Mouse (Mus musculus) midbrain, postnatal 0 days (tissue): ENCODE results near the gene Myo7a. TPM values are rescaled to one million over a fixed set of nuclear protein-coding genes. Genes with fewer than 3 reads are reported as not detected.

Experiments used
- ATAC-seq: fragments of 200-750 bp; cut with Nextera tagmentation; 2 replicates; pipeline ENCODE4 v1.8.0; 2017; ENCODE audit warnings: moderate number of reproducible peaks, mild to moderate bottlenecking, moderate TSS enrichment, moderate library complexity; ENCODE audit not compliant: low FRiP score
- DNase-seq: peaks from one replicate; pipeline ENCODE4 v3.0.0-alpha.2; 2015; ENCODE audit warnings: low spot score
- H3K27ac ChIP-seq: fragments of 300-500 bp; sonication (generic); 2 replicates; pipeline ENCODE4 v1.5.1; 2014; ENCODE audit warnings: low read depth, mild to moderate bottlenecking, low read length, mixed read lengths
- H3K27me3 ChIP-seq: fragments of 300-500 bp; sonication (generic); 2 replicates; pipeline ENCODE4 v1.6.1; 2014; ENCODE audit warnings: low read length, control low read depth, mixed read lengths; ENCODE audit not compliant: insufficient read depth
- H3K36me3 ChIP-seq: fragments of 300-500 bp; sonication (generic); 2 replicates; pipeline ENCODE4 v1.6.1; 2014; ENCODE audit warnings: low read length, control low read depth, mixed read lengths; ENCODE audit not compliant: insufficient read depth
- H3K4me1 ChIP-seq: fragments of 300-500 bp; sonication (generic); 2 replicates; pipeline ENCODE4 v1.6.1; 2014; ENCODE audit warnings: mild to moderate bottlenecking, control low read depth, antibody characterized with exemption, low read length, mixed read lengths; ENCODE audit not compliant: insufficient read depth
- H3K4me2 ChIP-seq: fragments of 300-500 bp; sonication (generic); 2 replicates; pipeline ENCODE4 v1.6.1; 2014; ENCODE audit warnings: low read depth, mild to moderate bottlenecking, low read length, mixed read lengths; ENCODE audit not compliant: poor library complexity, severe bottlenecking
- H3K4me3 ChIP-seq: fragments of 300-500 bp; sonication (generic); 2 replicates; pipeline ENCODE4 v1.5.1; 2014; ENCODE audit warnings: low read depth, mild to moderate bottlenecking, low read length, moderate library complexity
- H3K9ac ChIP-seq: fragments of 300-500 bp; sonication (generic); replicated peaks from 2 replicates; pipeline ENCODE4 v1.6.1; 2014; ENCODE audit warnings: mild to moderate bottlenecking, low read length, moderate library complexity, mixed read lengths; ENCODE audit not compliant: poor library complexity, severe bottlenecking
- H3K9me3 ChIP-seq: fragments of 300-500 bp; sonication (generic); 2 replicates; pipeline ENCODE4 v1.6.1; 2016; ENCODE audit warnings: low read length, control low read depth
- CTCF ChIP-seq: IDR thresholded peaks from 2 replicates; pipeline ENCODE4 v1.5.1; 2016; ENCODE audit warnings: antibody characterized with exemption, mild to moderate bottlenecking
- WGBS: fragments of 180-500 bp; shearing (Covaris S2); extraction: QIAGEN DNeasy Blood & Tissue Kit; methylation state at CpG from one replicate; pipeline ENCODE4 v1.1.7; 2014; 5-methylcytosine and 5-hydroxymethylcytosine counted together
- polyA plus RNA-seq: library from polyadenylated mRNA; unstranded; fragments of >200 nt; fragmentation: Nextera tagmentation; extraction: Ambion mirVana; gene quantifications from 2 replicates; pipeline ENCODE4 v1.2.1, GENCODE M21; 2015
- total RNA-seq: library from RNA; depleted of rRNA; stranded (reverse); fragments of >200 nt; gene quantifications from 2 replicates; pipeline ENCODE4 v1.2.3, GENCODE M21; 2014

Gene Myo7a
- total and polyA plus RNA-seq, 2 experiments from 2014 or later: 14.6 to 74.3 TPM

DNA sequence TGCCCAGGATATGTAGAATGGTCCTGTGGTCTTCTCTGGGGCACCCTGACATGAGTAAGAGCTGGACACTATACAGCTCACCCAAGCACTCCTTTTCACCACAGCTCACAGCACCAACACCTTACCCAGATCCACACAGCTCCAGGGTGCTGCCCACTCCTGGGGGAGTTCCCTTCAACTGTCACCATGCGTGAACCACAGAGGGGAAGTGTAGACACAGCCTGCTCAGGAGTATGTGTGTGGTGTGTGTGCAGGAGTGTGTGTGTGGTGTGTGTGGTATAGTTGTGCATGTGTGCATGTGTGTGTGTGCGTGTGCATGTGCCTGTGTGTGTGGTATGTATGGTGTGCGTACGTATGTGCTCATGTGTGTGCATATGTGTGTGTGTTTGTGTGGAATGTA is 23.5 kb downstream of the Myo7a start:
- H3K27ac ChIP-seq: no peak overlapping the region
- WGBS: 93% methylated on average over 4 of the region's 4 CpGs
- no peak for ATAC-seq

DNA sequence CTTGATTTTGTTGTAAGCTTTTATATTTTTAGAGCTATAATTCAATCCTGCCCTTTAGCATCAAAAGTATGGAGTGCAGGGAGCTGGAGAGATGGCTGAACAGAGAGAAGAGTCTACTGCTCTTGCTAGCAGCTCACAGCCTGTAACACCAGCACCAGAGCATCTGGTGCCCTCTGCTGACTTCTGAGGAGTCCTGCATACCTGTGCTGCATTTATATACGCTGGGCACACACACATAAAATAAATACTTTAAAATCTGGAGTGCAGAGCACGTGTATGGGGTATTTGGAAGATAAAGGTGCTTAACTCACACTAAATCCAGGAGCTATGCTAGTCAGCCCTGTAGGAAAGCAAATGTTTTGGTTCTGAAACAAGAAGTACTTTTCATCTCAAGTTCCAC is 33.0 kb downstream of the Myo7a start:
- Histone ChIP-seq H3K27ac (no peak overlapping the region), H3K9ac (no peak overlapping the region), H3K4me2 (no peak overlapping the region), H3K4me1 (no peaks in the 10 kb centered on the region), H3K4me3 (no peak overlapping the region), H3K36me3 (no peaks in the 10 kb centered on the region), H3K27me3 (no peaks in the 10 kb centered on the region), H3K9me3 (no peaks in the 10 kb centered on the region)
- WGBS: 39% methylated on average over 2 of the region's 2 CpGs
- DNase-seq: peak; percentile 62
- peak; percentile 74 for TF ChIP-seq CTCF
- no peak for ATAC-seq

More for the DNA sequence above, 23.5 kb downstream of the Myo7a start:
- Histone ChIP-seq H3K4me3 (no peak overlapping the region), H3K9me3 (no peaks in the 10 kb centered on the region), H3K4me1 (no peaks in the 10 kb centered on the region), H3K27me3 (no peaks in the 10 kb centered on the region), H3K9ac (no peak overlapping the region), H3K36me3 (peaks cover 17% of the 10 kb centered on the region; the same call in 1 of the 2 replicates), H3K4me2 (no peak overlapping the region)
- no peak for DNase-seq
- TF ChIP-seq CTCF: no peak

- no peak overlapping the region for H3K27ac ChIP-seq
- H3K9me3 ChIP-seq: no peaks in the 10 kb centered on the region
- TF ChIP-seq CTCF: no peak
- no peak overlapping the region for H3K4me3 ChIP-seq
- H3K36me3 ChIP-seq: peaks cover 2% of the 10 kb centered on the region; the same call in 1 of the 2 replicates
- H3K4me2 ChIP-seq: no peak overlapping the region
- ATAC-seq (no peak), DNase-seq (no peak)
- H3K27me3 ChIP-seq: no peaks in the 10 kb centered on the region
- WGBS: 75% methylated on average over 7 of the region's 7 CpGs
- H3K9ac ChIP-seq: no peak overlapping the region
- no peaks in the 10 kb centered on the region for H3K4me1 ChIP-seq
These were observed 34.0 kb downstream of the Myo7a start for GRCm38 (mm10) chr7:98085314-98085713.

GRCm38 (mm10) chr7:98084541-98085293 is 34.6 kb downstream of the Myo7a start:
- Histone ChIP-seq H3K36me3 (peaks cover 7% of the 10 kb centered on the region), H3K9ac (no peak overlapping the region), H3K9me3 (no peaks in the 10 kb centered on the region), H3K4me2 (no peak overlapping the region), H3K4me3 (no peak overlapping the region), H3K27me3 (no peaks in the 10 kb centered on the region), H3K4me1 (no peaks in the 10 kb centered on the region), H3K27ac (no peak overlapping the region)
- TF ChIP-seq CTCF: no peak
- 70% methylated on average over 12 of the region's 12 CpGs for WGBS
- ATAC-seq: no peak
- DNase-seq: no peak

- 5% methylated on average over 5 of the region's 5 CpGs for WGBS
- Histone ChIP-seq H3K27ac (no peak overlapping the region), H3K9me3 (no peaks in the 10 kb centered on the region), H3K36me3 (peaks cover 24% of the 10 kb centered on the region), H3K27me3 (no peaks in the 10 kb centered on the region), H3K4me3 (no peak overlapping the region), H3K9ac (no peak overlapping the region), H3K4me2 (no peak overlapping the region), H3K4me1 (no peaks in the 10 kb centered on the region)
- ATAC-seq: no peak
- DNase-seq: no peak
- no peak for TF ChIP-seq CTCF
These were observed 36.9 kb downstream of the Myo7a start for GRCm38 (mm10) chr7:98082376-98082775.

DNA sequence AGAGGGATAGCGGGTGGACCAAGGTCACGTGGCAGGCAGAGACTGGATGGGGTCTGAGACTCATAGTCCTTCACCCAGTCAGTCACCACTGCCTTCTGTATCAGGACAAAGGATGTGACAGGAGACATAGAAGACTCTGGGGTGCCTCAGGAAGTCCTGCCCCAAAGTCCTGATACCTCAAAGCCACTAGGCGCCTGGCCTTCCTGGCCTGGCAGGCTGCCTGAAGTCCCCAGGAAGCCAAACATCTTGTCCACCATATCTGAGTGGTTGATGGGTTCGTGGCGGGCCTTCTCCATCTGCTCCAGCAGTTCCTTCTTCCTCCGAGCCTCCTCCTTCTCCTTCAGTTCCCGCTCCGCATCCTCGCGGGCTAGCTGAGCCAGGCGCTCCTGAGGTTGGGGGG is 41.9 kb downstream of the Myo7a start:
- Histone ChIP-seq H3K27ac (no peak overlapping the region), H3K36me3 (peaks cover 43% of the 10 kb centered on the region), H3K4me2 (no peak overlapping the region), H3K9ac (no peak overlapping the region), H3K4me3 (no peak overlapping the region), H3K9me3 (no peaks in the 10 kb centered on the region), H3K27me3 (no peaks in the 10 kb centered on the region), H3K4me1 (no peaks in the 10 kb centered on the region)
- DNase-seq: no peak
- TF ChIP-seq CTCF: no peak
- 87% methylated on average over 11 of the region's 11 CpGs for WGBS
- no peak for ATAC-seq
